Mouse (Mus musculus) C2C12 (cell line): ENCODE measurements around the gene Pdgfd. TPM values are rescaled to one million over a fixed set of nuclear protein-coding genes. Genes with fewer than 3 reads are reported as not detected.

Experiments
- H3K27me3 ChIP-seq: one replicate; pipeline ENCODE4 v1.6.1; 2011; ENCODE audit not compliant: control insufficient read depth, insufficient read depth, insufficient read length
- H3K36me3 ChIP-seq: one replicate; pipeline ENCODE4 v1.6.1; 2011; ENCODE audit not compliant: control insufficient read depth, insufficient read depth
- H3K4me3 ChIP-seq: one replicate; pipeline ENCODE4 v1.5.1; 2011; ENCODE audit warnings: mild to moderate bottlenecking, control low read depth; ENCODE audit not compliant: poor library complexity, insufficient read depth, severe bottlenecking
- H3K79me2 ChIP-seq: one replicate; pipeline ENCODE4 v1.6.1; 2011; ENCODE audit not compliant: control insufficient read depth, insufficient read depth
- H3K79me3 ChIP-seq: one replicate; pipeline ENCODE4 v1.6.1; 2011; ENCODE audit warnings: low read depth, control low read depth
- H3ac ChIP-seq: one replicate; pipeline ENCODE3; 2011; ENCODE audit warnings: low read depth; ENCODE audit not compliant: control insufficient read depth, insufficient read length
- CEBPB ChIP-seq: IDR thresholded peaks from one replicate; pipeline ENCODE4 v1.6.1; 2011; ENCODE audit warnings: low read depth, mild to moderate bottlenecking, control low read depth, moderate library complexity
- CTCF ChIP-seq: IDR thresholded peaks from one replicate; pipeline ENCODE4 v1.5.1; 2011; ENCODE audit not compliant: control insufficient read depth, insufficient read depth, insufficient read length
- FOSL1 ChIP-seq: IDR thresholded peaks from one replicate; pipeline ENCODE4 v1.8.0; 2011; ENCODE audit warnings: mild to moderate bottlenecking, low read length; ENCODE audit not compliant: poor library complexity, insufficient read depth, severe bottlenecking
- MAX ChIP-seq: IDR thresholded peaks from one replicate; pipeline ENCODE4 v1.6.1; 2011; ENCODE audit warnings: mild to moderate bottlenecking, control low read depth
- MYOD1 ChIP-seq: IDR thresholded peaks from one replicate; pipeline ENCODE4 v1.6.1; 2011; ENCODE audit warnings: low read depth; ENCODE audit not compliant: control insufficient read depth, insufficient read length
- MYOG ChIP-seq: IDR thresholded peaks from one replicate; pipeline ENCODE4 v1.6.1; 2011; ENCODE audit not compliant: control insufficient read depth, insufficient read length; ENCODE audit errors: extremely low read depth
- USF1 ChIP-seq: IDR thresholded peaks from one replicate; pipeline ENCODE4 v1.6.1; 2011; ENCODE audit warnings: low read depth, mild to moderate bottlenecking, control low read depth, moderate library complexity
- polyA plus RNA-seq: library from polyadenylated mRNA; unstranded; fragments of >200 nt; fragmentation: generic; extraction: Trizol; gene quantifications from one replicate; pipeline ENCODE4 v1.2.1, GENCODE M21; 2012; ENCODE audit warnings: missing spikeins

Gene Pdgfd
- polyA plus RNA-seq, 1 experiment, result 0.91 TPM

- TF ChIP-seq FOSL1, result no peak
- no peak for TF ChIP-seq MAX
- no peak for TF ChIP-seq MYOG
- TF ChIP-seq CTCF, result no peak
- no peak for TF ChIP-seq MYOD1
- no peak for TF ChIP-seq USF1
- TF ChIP-seq CEBPB, result no peak
- H3K27me3 ChIP-seq, result no peaks in the 10 kb centered on the region
- no peak overlapping the region for H3ac ChIP-seq
- no peaks in the 10 kb centered on the region for H3K36me3 ChIP-seq
- H3K79me2 ChIP-seq, result no peaks in the 10 kb centered on the region
- no peak overlapping the region for H3K4me3 ChIP-seq
- no peaks in the 10 kb centered on the region for H3K79me3 ChIP-seq
These were observed 177.0 kb downstream of the Pdgfd start for GRCm38 (mm10) chr9:6345366-6345765.

- no peaks in the 10 kb centered on the region for H3K36me3 ChIP-seq
These were observed 185.0 kb downstream of the Pdgfd start for GRCm38 (mm10) chr9:6353257-6353960.

GRCm38 (mm10) chr9:6360795-6361194 lies 192.4 kb downstream of the Pdgfd start:
- Histone ChIP-seq H3ac (no peak overlapping the region), H3K79me3 (no peaks in the 10 kb centered on the region), H3K4me3 (no peak overlapping the region), H3K27me3 (no peaks in the 10 kb centered on the region), H3K79me2 (no peaks in the 10 kb centered on the region), H3K36me3 (no peaks in the 10 kb centered on the region)
- TF ChIP-seq MYOD1 (no peak), MYOG (no peak), CTCF (no peak), USF1 (no peak), CEBPB (no peak), MAX (no peak), FOSL1 (no peak)

More at GRCm38 (mm10) chr9:6353257-6353960, 185.0 kb downstream of the Pdgfd start:
- no peaks in the 10 kb centered on the region for H3K79me2 ChIP-seq
- H3ac ChIP-seq, result no peak overlapping the region
- H3K79me3 ChIP-seq, result no peaks in the 10 kb centered on the region
- no peak overlapping the region for H3K4me3 ChIP-seq
- TF ChIP-seq MYOD1 (no peak), CEBPB (no peak), USF1 (no peak), MAX (no peak), CTCF (no peak), FOSL1 (no peak), MYOG (no peak)
- no peaks in the 10 kb centered on the region for H3K27me3 ChIP-seq

- no peaks in the 10 kb centered on the region for H3K79me2 ChIP-seq
- H3K79me3 ChIP-seq, result no peaks in the 10 kb centered on the region
- no peak overlapping the region for H3K4me3 ChIP-seq
- no peak overlapping the region for H3ac ChIP-seq
- H3K27me3 ChIP-seq, result no peaks in the 10 kb centered on the region
- no peaks in the 10 kb centered on the region for H3K36me3 ChIP-seq
- TF ChIP-seq CTCF, result no peak
- no peak for TF ChIP-seq MAX
- no peak for TF ChIP-seq MYOD1
These were observed 198.2 kb downstream of the Pdgfd start for GRCm38 (mm10) chr9:6366550-6366949.

- no peaks in the 10 kb centered on the region for H3K79me2 ChIP-seq
- no peaks in the 10 kb centered on the region for H3K36me3 ChIP-seq
- no peak overlapping the region for H3ac ChIP-seq
- no peaks in the 10 kb centered on the region for H3K27me3 ChIP-seq
- H3K79me3 ChIP-seq, result no peaks in the 10 kb centered on the region
- no peak overlapping the region for H3K4me3 ChIP-seq
- TF ChIP-seq FOSL1 (no peak), CEBPB (no peak), MYOD1 (no peak), MAX (no peak), CTCF (no peak), USF1 (no peak), MYOG (no peak)
These were observed 233.4 kb downstream of the Pdgfd start for GRCm38 (mm10) chr9:6401764-6402163.

- TF ChIP-seq USF1 (no peak), FOSL1 (no peak), CTCF (no peak), MYOG (no peak)
- H3K4me3 ChIP-seq, result no peak overlapping the region
- no peak overlapping the region for H3ac ChIP-seq
- H3K27me3 ChIP-seq, result no peaks in the 10 kb centered on the region
- no peaks in the 10 kb centered on the region for H3K79me3 ChIP-seq
- no peaks in the 10 kb centered on the region for H3K36me3 ChIP-seq
- H3K79me2 ChIP-seq, result no peaks in the 10 kb centered on the region
These were observed 238.2 kb downstream of the Pdgfd start for GRCm38 (mm10) chr9:6406535-6406934.
